Mouse (Mus musculus) ZHBTc4 (cell line): ENCODE data around the gene Kcnq1.

Source experiments
- DNase-seq: peaks from one replicate; pipeline ENCODE4 v3.0.0-alpha.2; 2011; ENCODE audit warnings: low read depth, low spot score

Kcnq1 gene

DNA sequence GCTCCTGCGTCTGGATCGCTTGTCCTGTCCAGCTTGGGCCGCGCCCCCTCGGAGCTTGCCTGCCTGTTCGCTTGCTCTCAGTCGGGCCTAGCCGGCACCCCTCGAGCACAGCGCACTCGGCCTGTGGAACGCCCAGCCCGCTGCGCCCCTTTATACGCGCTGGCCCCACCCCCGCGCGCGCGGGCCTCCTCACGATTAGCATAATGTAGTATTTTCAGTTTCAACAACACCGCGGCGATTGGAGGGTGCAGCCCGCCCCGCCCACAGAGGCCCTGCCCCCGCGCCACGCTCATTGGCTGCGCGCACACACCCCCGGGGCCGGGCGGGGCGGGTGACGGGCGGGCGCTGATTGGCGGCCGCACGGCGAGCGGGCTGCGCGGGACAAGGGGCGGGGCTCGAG lies 354.7 kb downstream of the Kcnq1 start, which contains the start of gene Cdkn1c:
TSS of gene Cdkn1c (minus strand) at position 177 of the 400 bp plus-strand sequence.
- peak; percentile 94 for DNase-seq

DNA sequence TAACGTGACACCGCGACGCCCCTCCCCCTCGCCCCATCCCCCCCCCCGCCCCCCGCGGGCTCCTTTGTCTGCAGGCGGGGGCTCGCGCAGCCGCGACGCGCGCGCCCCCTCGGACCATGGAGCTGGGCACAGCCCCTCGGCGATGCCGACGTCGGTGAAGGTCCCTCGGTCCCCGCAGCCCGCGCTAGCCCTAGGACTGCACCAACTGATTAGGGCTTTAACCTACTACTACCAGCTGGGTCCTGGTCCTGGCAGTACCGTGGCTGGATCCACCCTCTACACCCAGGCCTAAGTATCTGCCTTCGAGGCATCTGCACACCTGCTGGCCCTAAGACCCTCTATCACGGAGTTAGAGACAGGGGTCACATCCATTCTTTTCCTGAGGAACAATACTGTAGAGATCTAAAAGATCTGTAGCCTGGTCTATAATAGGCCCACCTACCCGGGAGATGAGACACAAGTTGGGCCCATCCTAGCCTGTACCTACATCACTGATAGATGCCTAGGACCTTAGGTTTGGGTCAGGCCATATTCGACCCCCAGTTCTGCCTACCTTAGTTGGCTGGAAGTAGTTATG lies 355.2 kb downstream of the Kcnq1 start:
- DNase-seq, result peak; percentile 35

DNA sequence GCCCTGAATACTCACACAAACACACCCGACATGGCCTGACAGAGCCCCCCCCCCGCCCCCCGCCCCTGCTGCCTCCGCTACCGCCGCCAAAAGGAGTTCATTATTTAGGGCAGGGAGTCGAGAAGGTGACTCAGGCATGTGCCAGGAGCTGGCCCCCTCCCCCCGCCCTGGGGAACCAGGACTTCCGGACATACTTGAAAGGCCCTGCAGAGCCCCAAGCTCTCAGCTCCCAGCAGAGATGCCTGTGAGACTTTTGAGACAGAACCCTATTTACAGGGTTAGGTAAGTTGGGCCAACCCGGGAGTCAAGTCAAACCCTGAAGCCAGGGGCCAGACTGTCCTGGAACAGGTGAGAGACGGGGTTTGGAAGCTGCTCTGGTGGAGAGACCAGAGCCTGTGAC lies 355.8 kb downstream of the Kcnq1 start:
- DNase-seq, result no peak

DNA sequence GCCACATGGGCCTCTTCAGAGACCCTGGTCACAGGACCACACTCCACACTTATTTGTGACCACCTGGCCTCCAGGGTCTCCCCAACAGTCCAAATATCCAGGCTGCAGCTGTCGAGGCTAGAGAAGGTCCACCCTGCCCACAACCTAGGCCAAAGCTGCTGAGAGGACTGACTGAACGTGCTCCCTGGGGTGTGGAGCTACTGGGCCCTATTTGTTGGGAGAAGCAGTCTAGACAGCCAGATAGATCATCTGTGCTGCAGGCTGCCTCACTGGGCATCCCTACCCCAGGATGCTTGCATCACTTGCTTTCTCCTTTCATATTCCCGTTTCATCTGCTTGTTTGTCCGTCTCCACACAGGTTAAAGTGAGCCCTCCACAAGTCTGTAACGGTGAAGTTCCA lies 356.4 kb downstream of the Kcnq1 start:
- DNase-seq, result no peak

DNA sequence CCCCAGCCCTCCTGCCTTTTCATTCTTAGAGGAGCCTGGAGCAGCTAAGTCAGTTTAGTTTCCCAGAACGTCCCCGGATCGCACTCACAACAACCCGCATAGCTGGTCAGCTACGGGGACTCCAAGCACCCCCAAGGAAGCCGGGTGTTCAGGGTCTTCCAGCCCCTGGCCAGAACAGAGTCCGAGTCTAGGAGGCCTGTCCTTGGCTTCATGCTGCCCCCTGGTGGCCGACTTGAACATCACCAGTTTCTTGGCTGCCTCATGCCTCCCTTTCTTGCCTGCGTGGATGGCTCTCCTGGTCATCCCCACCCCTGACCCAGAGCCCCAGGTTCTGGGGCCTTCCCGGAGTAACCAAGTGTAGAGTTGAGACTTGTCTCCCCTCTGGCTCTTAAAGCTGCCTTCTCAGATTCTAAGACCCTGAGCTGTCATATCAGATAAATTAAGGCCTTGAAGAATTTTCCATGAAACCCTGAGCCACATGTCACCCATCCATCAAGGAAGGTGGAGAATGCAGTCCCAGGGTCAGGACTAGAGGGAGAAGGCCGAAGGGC lies 357.8 kb downstream of the Kcnq1 start:
- DNase-seq, result peak; percentile 86

DNA sequence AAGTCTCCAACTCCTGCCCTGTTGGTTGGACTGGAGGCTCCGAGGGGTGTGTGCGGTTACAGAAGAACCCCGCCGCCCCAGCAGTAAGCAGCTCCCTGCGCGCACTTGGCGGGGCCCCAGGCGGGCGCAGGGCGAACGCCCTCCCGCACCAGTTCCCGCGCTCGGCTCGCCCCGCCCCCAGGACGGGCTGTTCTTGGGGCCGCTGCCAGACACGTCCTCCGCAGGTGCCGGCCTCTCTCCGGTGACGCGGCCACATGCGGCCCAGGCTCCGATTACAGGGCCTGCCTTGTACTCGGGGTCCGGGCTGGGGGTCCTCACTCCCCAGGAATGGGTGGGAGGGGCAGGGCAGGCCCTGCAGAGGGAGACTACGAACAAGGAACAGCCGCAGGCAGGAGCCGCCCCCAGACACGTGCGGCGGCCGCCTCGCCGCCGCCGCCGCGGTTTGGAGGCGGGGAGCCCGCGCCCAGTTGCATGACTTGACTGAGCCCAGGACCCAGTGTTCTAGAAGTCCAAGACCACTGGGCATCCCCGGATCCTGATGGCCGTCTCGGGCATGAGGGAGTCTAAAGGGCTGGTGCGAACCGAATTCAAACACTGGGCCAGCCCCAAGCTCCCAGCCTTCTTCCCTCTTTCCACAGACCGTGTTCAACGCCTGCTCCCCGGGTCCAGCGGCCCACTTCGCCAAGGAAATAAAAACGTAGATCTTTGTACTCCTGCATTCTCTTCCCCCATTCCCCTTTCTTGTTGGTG lies 358.8 kb downstream of the Kcnq1 start:
- peak; percentile 72 for DNase-seq

DNA sequence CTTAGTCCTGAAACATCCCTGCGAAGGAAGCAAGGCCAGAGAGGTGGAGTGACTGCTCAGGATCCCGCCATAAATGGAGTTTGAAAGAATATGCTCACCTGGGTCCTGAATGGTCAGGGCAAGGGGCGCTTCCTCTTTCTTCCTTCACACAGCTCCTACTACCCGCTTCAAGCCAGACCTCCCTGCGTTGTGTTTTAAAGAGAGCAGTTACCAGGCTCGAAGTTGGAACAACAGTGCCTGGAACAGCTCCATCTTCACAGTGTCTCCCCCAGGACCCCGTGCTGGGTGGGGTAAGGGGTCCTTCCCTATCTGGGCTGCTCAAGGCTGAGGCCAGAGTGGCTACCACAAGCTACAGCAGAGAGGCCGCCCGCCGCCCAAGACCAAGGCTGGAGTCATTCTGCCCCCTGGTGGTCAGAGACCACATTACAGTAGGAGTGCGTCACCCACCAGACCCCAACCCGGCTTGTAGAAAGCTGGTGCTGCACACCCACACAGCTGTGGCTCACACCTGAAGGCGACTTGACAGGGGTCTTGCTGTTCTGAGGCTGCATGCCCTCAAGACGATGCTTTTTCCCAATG lies 360.0 kb downstream of the Kcnq1 start:
- DNase-seq, result peak; percentile 85

DNA sequence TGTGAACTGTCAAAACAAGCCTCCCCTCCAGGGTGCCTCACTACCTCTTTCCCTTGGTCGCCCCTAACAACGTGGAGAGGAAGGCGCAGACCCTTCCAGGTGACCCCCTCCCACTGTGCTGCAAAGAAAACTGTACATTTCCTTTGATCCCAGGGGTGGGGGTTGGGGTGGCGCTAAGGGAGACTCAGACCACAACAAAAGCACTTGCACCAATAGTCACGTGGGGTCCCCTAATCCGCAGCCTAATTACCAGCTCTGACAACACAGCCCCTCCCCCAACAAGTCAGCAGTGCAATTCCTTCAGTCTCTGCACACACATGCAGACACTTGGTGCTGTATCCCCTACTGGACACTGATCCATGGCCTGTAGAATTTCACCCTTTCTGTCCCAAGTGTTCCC lies 361.6 kb downstream of the Kcnq1 start:
- DNase-seq, result peak; percentile 48

DNA sequence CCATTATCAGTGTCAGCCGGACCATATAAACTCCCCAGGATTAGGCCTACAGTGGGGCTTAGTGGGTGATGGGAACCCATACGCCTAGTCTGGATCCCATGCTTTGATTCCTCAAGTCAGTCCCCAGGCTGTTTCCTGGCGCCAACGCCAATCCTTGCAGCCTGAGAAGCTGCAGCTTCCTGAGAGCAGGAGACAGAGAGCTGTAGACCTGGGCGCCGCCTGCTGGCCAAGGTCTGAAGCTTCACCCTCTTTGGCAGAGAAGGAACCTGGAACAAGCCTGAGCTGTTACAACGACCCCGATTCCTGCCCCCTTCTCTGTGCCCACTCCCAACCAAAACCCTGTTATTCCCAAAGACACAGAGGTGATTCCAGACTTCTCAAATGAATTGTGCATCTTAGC lies 363.8 kb downstream of the Kcnq1 start:
- peak; percentile 85 for DNase-seq

DNA sequence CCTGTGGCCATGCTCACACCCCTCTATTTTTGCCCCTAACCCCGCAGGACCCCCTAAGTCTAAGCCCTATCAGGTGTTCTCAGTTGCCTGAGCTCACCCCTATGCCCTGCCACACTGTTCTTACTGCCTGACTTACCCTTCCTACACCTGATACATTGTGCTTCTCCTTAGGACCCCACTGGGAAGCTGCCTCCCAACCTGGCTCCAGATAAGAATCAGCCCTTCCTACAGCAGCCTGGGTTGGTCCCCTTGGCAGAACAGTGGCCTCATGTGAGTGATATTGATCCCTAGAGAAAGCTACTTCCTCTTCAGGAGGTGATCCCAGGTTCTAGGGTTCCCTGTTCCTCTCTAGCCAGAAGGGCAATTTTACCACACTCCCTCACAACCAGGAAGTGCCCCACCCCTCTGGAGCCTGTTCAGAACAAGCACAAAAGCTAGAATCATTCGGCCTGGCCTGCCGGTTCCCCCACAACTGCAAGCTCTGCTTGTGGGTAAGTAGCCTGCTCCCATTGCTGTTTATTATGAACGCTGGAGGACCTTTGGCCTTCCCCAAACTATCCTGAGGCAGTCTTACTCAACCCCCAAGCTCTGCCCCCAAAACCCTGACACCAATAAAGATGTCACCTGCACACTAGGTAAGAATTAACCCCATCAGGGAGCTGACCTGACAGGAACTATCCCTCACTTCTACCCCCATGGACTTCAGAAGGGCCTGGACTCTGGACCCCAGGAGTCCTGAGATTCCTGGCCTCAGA lies 367.4 kb downstream of the Kcnq1 start, which contains the start of gene Slc22a18:
TSS of gene Slc22a18 (plus strand) at position 390 of the 755 bp plus-strand sequence.
- DNase-seq, result peak; percentile 44

DNA sequence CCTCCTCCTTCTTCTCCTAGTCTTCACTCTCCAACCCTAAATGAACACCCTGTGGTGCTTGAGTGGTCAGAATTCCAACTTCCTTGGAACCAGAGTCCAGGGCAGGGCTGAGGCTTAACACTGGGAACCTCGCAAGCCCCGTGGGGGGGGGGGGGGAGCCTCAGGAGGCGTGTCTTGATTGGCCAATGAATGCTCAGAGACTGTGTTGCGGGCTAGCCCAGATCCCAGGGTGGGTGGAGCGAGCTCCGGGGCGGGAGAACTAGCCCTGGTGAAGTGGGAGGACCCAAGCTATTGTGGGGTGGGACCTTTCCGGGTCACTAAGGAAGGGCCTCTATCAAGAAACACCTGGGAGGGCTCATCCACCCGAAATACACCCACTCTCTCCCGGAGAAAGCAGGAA lies 368.6 kb downstream of the Kcnq1 start:
- peak; percentile 86 for DNase-seq

DNA sequence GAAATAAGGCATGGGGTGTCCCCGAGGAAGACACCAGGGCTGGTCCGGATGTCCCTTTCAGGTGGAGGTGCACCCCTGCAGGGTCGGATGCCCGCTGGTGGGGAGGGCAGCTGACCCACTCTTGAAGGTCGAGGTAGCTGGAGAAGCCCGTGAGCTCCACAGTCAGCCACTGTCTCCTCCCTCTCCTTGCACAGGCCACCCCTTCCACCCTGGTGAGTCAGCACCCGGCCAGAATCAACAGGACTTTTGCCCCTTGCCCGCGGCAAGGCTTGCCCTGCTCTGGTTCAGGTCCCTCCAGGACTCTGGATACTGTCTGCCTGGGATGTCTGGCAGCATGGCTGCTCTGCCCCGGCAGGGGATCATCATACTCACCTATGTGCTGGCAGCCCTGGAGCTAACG lies 369.7 kb downstream of the Kcnq1 start:
- no peak for DNase-seq
